Mouse (Mus musculus): ENCODE measurements around the gene Tor4a. TPM values are rescaled to one million over a fixed set of nuclear protein-coding genes. Genes with fewer than 3 reads are reported as not detected.

Tor4a gene
- polyA plus RNA-seq, 1 experiment from 2014 or later: 1.6 TPM

GRCm38 (mm10) chr2:25176573-25176972 lies 20.1 kb downstream of the Tor4a start:
- H3K27me3 ChIP-seq: 0 out of 2 replicates have a peak, but pooled peaks cover 12% of the 10 kb centered on the region
- ATAC-seq (ENCODE audit: low FRiP score, low read depth): no peak
- H3K36me3 ChIP-seq: no peaks in the 10 kb centered on the region
- H3K4me2 ChIP-seq (replicated peaks): peak overlapping the region; percentile 42
- no peaks in the 10 kb centered on the region for H3K9me3 ChIP-seq
- 74% methylated on average over 6 of the region's 6 CpGs for WGBS
- peak overlapping the region; percentile 85 for H3K27ac ChIP-seq (replicated peaks)
- peaks cover 65% of the 10 kb centered on the region for H3K4me1 ChIP-seq
- 0 out of 2 replicates have a peak overlapping the region, but pooled peaks have one; percentile 2 for H3K9ac ChIP-seq (replicated peaks)
- no peak overlapping the region for H3K4me3 ChIP-seq

- Histone ChIP-seq H3K4me2 (replicated peaks) (no peak overlapping the region), H3K27me3 (0 out of 2 replicates have a peak, but pooled peaks cover 12% of the 10 kb centered on the region), H3K27ac (replicated peaks) (no peak overlapping the region), H3K9ac (replicated peaks) (no peak overlapping the region), H3K9me3 (no peaks in the 10 kb centered on the region), H3K36me3 (no peaks in the 10 kb centered on the region), H3K4me1 (peaks cover 65% of the 10 kb centered on the region), H3K4me3 (no peak overlapping the region)
- 81% methylated on average over 4 of the region's 4 CpGs for WGBS
- no peak for ATAC-seq (ENCODE audit: low FRiP score, low read depth)
Measured at GRCm38 (mm10) chr2:25175690-25176078, 21.0 kb downstream of the Tor4a start.

- Histone ChIP-seq H3K9me3 (no peaks in the 10 kb centered on the region), H3K36me3 (no peaks in the 10 kb centered on the region), H3K4me2 (replicated peaks) (no peak overlapping the region), H3K27me3 (0 out of 2 replicates have a peak, but pooled peaks cover 12% of the 10 kb centered on the region), H3K9ac (replicated peaks) (no peak overlapping the region), H3K27ac (replicated peaks) (no peak overlapping the region), H3K4me3 (no peak overlapping the region), H3K4me1 (peaks cover 67% of the 10 kb centered on the region)
- WGBS: 49% methylated on average over 7 of the region's 7 CpGs
- no peak for ATAC-seq (ENCODE audit: low FRiP score, low read depth)
Measured at GRCm38 (mm10) chr2:25174866-25175689, 21.6 kb downstream of the Tor4a start.

- no peak overlapping the region for H3K4me3 ChIP-seq
- H3K4me2 ChIP-seq (replicated peaks): no peak overlapping the region
- H3K27me3 ChIP-seq: 0 out of 2 replicates have a peak, but pooled peaks cover 8% of the 10 kb centered on the region
- peaks cover 68% of the 10 kb centered on the region for H3K4me1 ChIP-seq
- no peak overlapping the region for H3K27ac ChIP-seq (replicated peaks)
- H3K36me3 ChIP-seq: no peaks in the 10 kb centered on the region
- no peak for ATAC-seq (ENCODE audit: low FRiP score, low read depth)
- 96% methylated on average over 4 of the region's 4 CpGs for WGBS
- no peak overlapping the region for H3K9ac ChIP-seq (replicated peaks)
- H3K9me3 ChIP-seq: no peaks in the 10 kb centered on the region
Measured at GRCm38 (mm10) chr2:25173821-25174220, 22.9 kb downstream of the Tor4a start.

- Histone ChIP-seq H3K9ac (replicated peaks) (no peak overlapping the region), H3K27me3 (0 out of 2 replicates have a peak, but pooled peaks cover 8% of the 10 kb centered on the region), H3K4me3 (no peak overlapping the region), H3K27ac (replicated peaks) (no peak overlapping the region; the same call in 1 of the 2 replicates), H3K4me1 (peaks cover 66% of the 10 kb centered on the region), H3K4me2 (replicated peaks) (no peak overlapping the region), H3K36me3 (no peaks in the 10 kb centered on the region), H3K9me3 (no peaks in the 10 kb centered on the region)
- WGBS: 72% methylated on average over 8 of the region's 8 CpGs
- no peak for ATAC-seq (ENCODE audit: low FRiP score, low read depth)
Measured at GRCm38 (mm10) chr2:25172629-25173028, 24.1 kb downstream of the Tor4a start.

- Histone ChIP-seq H3K9me3 (no peaks in the 10 kb centered on the region), H3K4me1 (peaks cover 66% of the 10 kb centered on the region), H3K27ac (replicated peaks) (no peak overlapping the region), H3K27me3 (0 out of 2 replicates have a peak, but pooled peaks cover 3% of the 10 kb centered on the region), H3K36me3 (no peaks in the 10 kb centered on the region), H3K9ac (replicated peaks) (no peak overlapping the region), H3K4me3 (no peak overlapping the region), H3K4me2 (replicated peaks) (no peak overlapping the region)
- 78% methylated on average over 1 of the region's 1 CpGs for WGBS
- ATAC-seq (ENCODE audit: low FRiP score, low read depth): no peak
Measured at GRCm38 (mm10) chr2:25171769-25172153, 24.9 kb downstream of the Tor4a start.

GRCm38 (mm10) chr2:25171101-25171768 lies 25.5 kb downstream of the Tor4a start:
- no peak for ATAC-seq (ENCODE audit: low FRiP score, low read depth)
- Histone ChIP-seq H3K4me2 (replicated peaks) (no peak overlapping the region), H3K27me3 (no peaks in the 10 kb centered on the region), H3K9ac (replicated peaks) (no peak overlapping the region), H3K4me3 (no peak overlapping the region), H3K9me3 (no peaks in the 10 kb centered on the region), H3K27ac (replicated peaks) (no peak overlapping the region), H3K4me1 (peaks cover 60% of the 10 kb centered on the region), H3K36me3 (no peaks in the 10 kb centered on the region)
- 82% methylated on average over 6 of the region's 6 CpGs for WGBS

- peaks cover 55% of the 10 kb centered on the region for H3K4me1 ChIP-seq
- no peaks in the 10 kb centered on the region for H3K9me3 ChIP-seq
- no peak for ATAC-seq (ENCODE audit: low FRiP score, low read depth)
- 79% methylated on average over 10 of the region's 10 CpGs for WGBS
- H3K4me3 ChIP-seq: no peak overlapping the region
- H3K27me3 ChIP-seq: no peaks in the 10 kb centered on the region
- peak overlapping the region; percentile 4; the same call in 1 of the 2 replicates for H3K9ac ChIP-seq (replicated peaks)
- H3K4me2 ChIP-seq (replicated peaks): no peak overlapping the region
- no peaks in the 10 kb centered on the region for H3K36me3 ChIP-seq
- peak overlapping the region; percentile 36; the same call in 1 of the 2 replicates for H3K27ac ChIP-seq (replicated peaks)
Measured at GRCm38 (mm10) chr2:25170326-25171100, 26.2 kb downstream of the Tor4a start.

GRCm38 (mm10) chr2:25169778-25170177 lies 26.9 kb downstream of the Tor4a start:
- no peak overlapping the region for H3K4me3 ChIP-seq
- WGBS: 14% methylated on average over 5 of the region's 5 CpGs
- H3K4me1 ChIP-seq: peaks cover 48% of the 10 kb centered on the region
- ATAC-seq (ENCODE audit: low FRiP score, low read depth): no peak
- no peaks in the 10 kb centered on the region for H3K36me3 ChIP-seq
- no peaks in the 10 kb centered on the region for H3K27me3 ChIP-seq
- H3K27ac ChIP-seq (replicated peaks): peak overlapping the region; percentile 87
- peak overlapping the region; percentile 19; the same call in 1 of the 2 replicates for H3K4me2 ChIP-seq (replicated peaks)
- no peaks in the 10 kb centered on the region for H3K9me3 ChIP-seq
- peak overlapping the region; percentile 4; the same call in 1 of the 2 replicates for H3K9ac ChIP-seq (replicated peaks)

GRCm38 (mm10) chr2:25168665-25168978 lies 28.1 kb downstream of the Tor4a start:
- no peak; the same call in 1 of the 2 replicates for ATAC-seq (ENCODE audit: low FRiP score, low read depth)
- peak overlapping the region; percentile 74 for H3K4me2 ChIP-seq (replicated peaks)
- H3K4me3 ChIP-seq: peak overlapping the region; percentile 45
- peaks cover 52% of the 10 kb centered on the region for H3K4me1 ChIP-seq
- H3K27ac ChIP-seq (replicated peaks): peak overlapping the region; percentile 87
- no peaks in the 10 kb centered on the region for H3K36me3 ChIP-seq
- peaks cover 6% of the 10 kb centered on the region for H3K27me3 ChIP-seq
- peak overlapping the region; percentile 59; the same call in 1 of the 2 replicates for H3K9ac ChIP-seq (replicated peaks)
- WGBS: 5% methylated on average over 2 of the region's 2 CpGs
- no peaks in the 10 kb centered on the region for H3K9me3 ChIP-seq

GRCm38 (mm10) chr2:25167919-25168664 lies 28.6 kb downstream of the Tor4a start:
- Histone ChIP-seq H3K9me3 (no peaks in the 10 kb centered on the region), H3K4me3 (peak overlapping the region; percentile 45), H3K9ac (replicated peaks) (peak overlapping the region; percentile 59), H3K36me3 (no peaks in the 10 kb centered on the region), H3K4me1 (peaks cover 57% of the 10 kb centered on the region), H3K27me3 (peaks cover 6% of the 10 kb centered on the region), H3K27ac (replicated peaks) (peak overlapping the region; percentile 87), H3K4me2 (replicated peaks) (peak overlapping the region; percentile 74)
- WGBS: under 1% methylated on average over 24 of the region's 41 CpGs
- peak; percentile 86 for ATAC-seq (ENCODE audit: low FRiP score, low read depth)

Measured in midbrain, embryonic 12.5 days (tissue).